Mouse (Mus musculus) testis, adult 2 months (tissue): ENCODE data around the gene Hoxd10. TPM values are rescaled to one million over a fixed set of nuclear protein-coding genes. Genes with fewer than 3 reads are reported as not detected.
A peak's percentile ranks its signal among the peaks of the same experiment; 100 is the strongest.

Experiments used
- H3K27ac ChIP-seq: fragments of 200-500 bp; 2 replicates; pipeline ENCODE4 v1.5.1; 2012; ENCODE audit warnings: low read depth, low read length; ENCODE audit not compliant: control insufficient read depth, insufficient read depth
- H3K27me3 ChIP-seq: fragments of 200-500 bp; 2 replicates; pipeline ENCODE4 v1.6.1; 2012; ENCODE audit warnings: mild to moderate bottlenecking, low read length, moderate library complexity; ENCODE audit not compliant: control insufficient read depth, insufficient read depth
- H3K36me3 ChIP-seq: fragments of 200-500 bp; 2 replicates; pipeline ENCODE4 v1.6.1; 2012; ENCODE audit warnings: mild to moderate bottlenecking, low read length; ENCODE audit not compliant: control insufficient read depth, insufficient read depth
- H3K4me1 ChIP-seq: fragments of 200-500 bp; 2 replicates; pipeline ENCODE4 v1.6.1; 2012; ENCODE audit warnings: low read length; ENCODE audit not compliant: control insufficient read depth, insufficient read depth
- H3K4me3 ChIP-seq: fragments of 200-500 bp; 2 replicates; pipeline ENCODE4 v1.5.1; 2012; ENCODE audit warnings: low read depth, mild to moderate bottlenecking, low read length, moderate library complexity, mixed read lengths; ENCODE audit not compliant: control insufficient read depth
- CTCF ChIP-seq: fragments of 200-500 bp; IDR thresholded peaks from 2 replicates; pipeline ENCODE4 v1.5.1; 2012; ENCODE audit warnings: low read depth, mild to moderate bottlenecking, inconsistent platforms, low read length, moderate library complexity; ENCODE audit not compliant: control insufficient read depth, insufficient read depth, insufficient replicate concordance
- POLR2A ChIP-seq: fragments of 200-500 bp; IDR thresholded peaks from 2 replicates; pipeline ENCODE4 v1.6.1; 2012; ENCODE audit warnings: low read depth, mild to moderate bottlenecking, inconsistent platforms, low read length, moderate library complexity; ENCODE audit not compliant: control insufficient read depth
- polyA plus RNA-seq: library from polyadenylated mRNA; depleted of rRNA; stranded (reverse); fragments of >200 nt; gene quantifications from 2 replicates; pipeline ENCODE4 v1.2.3, GENCODE M21; 2012

Gene Hoxd10
- polyA plus RNA-seq, 1 experiment, result 0.73 TPM

- Histone ChIP-seq H3K4me1 (peaks cover 10% of the 10 kb centered on the region), H3K36me3 (no peaks in the 10 kb centered on the region), H3K27ac (peak overlapping the region; percentile 78), H3K27me3 (peaks cover 18% of the 10 kb centered on the region), H3K4me3 (peak overlapping the region; percentile 69)
- no peak for TF ChIP-seq CTCF
- no peak for TF ChIP-seq POLR2A
Observed at GRCm38 (mm10) chr2:74692808-74693431, 1.2 kb downstream of the Hoxd10 start.

GRCm38 (mm10) chr2:74693432-74693827, 1.7 kb downstream of the Hoxd10 start:
- Histone ChIP-seq H3K4me1 (peaks cover 14% of the 10 kb centered on the region), H3K36me3 (no peaks in the 10 kb centered on the region), H3K27me3 (peaks cover 18% of the 10 kb centered on the region), H3K27ac (peak overlapping the region; percentile 78), H3K4me3 (peak overlapping the region; percentile 69)
- no peak for TF ChIP-seq POLR2A
- TF ChIP-seq CTCF, result no peak

DNA sequence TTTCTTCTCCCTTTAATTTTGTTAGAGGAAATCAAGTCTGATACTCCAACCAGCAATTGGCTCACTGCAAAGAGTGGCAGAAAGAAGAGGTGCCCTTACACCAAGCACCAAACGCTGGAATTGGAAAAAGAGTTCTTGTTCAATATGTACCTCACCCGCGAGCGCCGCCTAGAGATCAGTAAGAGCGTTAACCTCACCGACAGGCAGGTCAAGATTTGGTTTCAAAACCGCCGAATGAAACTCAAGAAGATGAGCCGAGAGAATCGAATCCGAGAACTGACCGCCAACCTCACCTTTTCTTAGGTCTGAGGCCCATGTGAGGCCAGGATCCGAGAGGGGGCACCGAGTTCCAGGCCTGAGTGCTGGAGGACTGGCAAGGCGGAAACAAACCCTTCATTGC, 2.3 kb downstream of the Hoxd10 start:
- peak overlapping the region; percentile 43; the same call in 1 of the 2 replicates for H3K4me3 ChIP-seq
- peaks cover 16% of the 10 kb centered on the region for H3K4me1 ChIP-seq
- H3K27me3 ChIP-seq, result peaks cover 17% of the 10 kb centered on the region
- H3K36me3 ChIP-seq, result no peaks in the 10 kb centered on the region
- TF ChIP-seq CTCF (peak; percentile 39; the same call in 1 of the 2 replicates), POLR2A (no peak)
- no peak overlapping the region for H3K27ac ChIP-seq

- H3K27me3 ChIP-seq, result peaks cover 12% of the 10 kb centered on the region
- H3K4me1 ChIP-seq, result peaks cover 18% of the 10 kb centered on the region
- TF ChIP-seq POLR2A, result no peak
- H3K36me3 ChIP-seq, result no peaks in the 10 kb centered on the region
- H3K4me3 ChIP-seq, result no peak overlapping the region
- H3K27ac ChIP-seq, result no peak overlapping the region
Observed at GRCm38 (mm10) chr2:74695383-74695782, 3.7 kb downstream of the Hoxd10 start.

GRCm38 (mm10) chr2:74695813-74696430, 4.2 kb downstream of the Hoxd10 start:
- no peak for TF ChIP-seq CTCF
- TF ChIP-seq POLR2A, result no peak
- peaks cover 11% of the 10 kb centered on the region for H3K27me3 ChIP-seq

GRCm38 (mm10) chr2:74696442-74697335, 5.0 kb downstream of the Hoxd10 start:
- H3K36me3 ChIP-seq, result no peaks in the 10 kb centered on the region
- H3K27me3 ChIP-seq, result peaks cover 9% of the 10 kb centered on the region
- H3K4me1 ChIP-seq, result peaks cover 16% of the 10 kb centered on the region
- H3K27ac ChIP-seq, result peak overlapping the region; percentile 73
- TF ChIP-seq POLR2A, result no peak
- TF ChIP-seq CTCF, result no peak
- H3K4me3 ChIP-seq, result no peak overlapping the region

More at GRCm38 (mm10) chr2:74695813-74696430, 4.2 kb downstream of the Hoxd10 start:
- Histone ChIP-seq H3K4me1 (peaks cover 18% of the 10 kb centered on the region), H3K27ac (no peak overlapping the region), H3K36me3 (no peaks in the 10 kb centered on the region), H3K4me3 (no peak overlapping the region)

DNA sequence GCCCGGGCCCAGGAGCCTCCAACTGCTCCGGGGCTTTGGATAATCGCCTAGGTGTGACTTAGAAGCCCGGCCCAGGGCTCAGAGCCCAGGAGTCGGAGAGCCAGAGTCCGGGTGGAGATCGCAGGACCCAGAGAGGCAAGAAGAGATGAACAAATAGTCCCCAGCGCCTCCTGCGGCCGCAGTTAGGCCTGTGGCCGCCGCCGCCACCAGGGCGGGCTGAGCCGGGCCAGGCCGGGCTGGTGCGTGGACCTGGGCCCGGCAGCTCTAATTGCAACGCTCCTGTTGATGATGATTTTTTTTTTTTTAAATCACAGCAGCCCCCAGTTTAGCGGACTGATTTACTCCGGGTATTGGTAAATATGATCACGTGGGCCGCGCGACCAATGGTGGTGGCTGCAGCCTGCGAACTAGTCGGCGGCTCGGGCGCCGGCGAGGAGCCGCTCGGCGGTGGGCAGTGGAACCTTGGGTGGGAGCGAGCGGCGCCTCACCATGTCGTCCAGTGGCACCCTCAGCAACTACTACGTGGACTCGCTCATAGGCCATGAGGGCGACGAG, 5.9 kb downstream of the Hoxd10 start, which contains the start of gene Hoxd9:
TSS of gene Hoxd9 (plus strand) at position 161 of the 555 bp plus-strand sequence.
- Histone ChIP-seq H3K27me3 (peaks cover 5% of the 10 kb centered on the region), H3K4me1 (peaks cover 16% of the 10 kb centered on the region), H3K36me3 (no peaks in the 10 kb centered on the region), H3K4me3 (peak within 1 kb of the TSS; percentile 53), H3K27ac (peak within 1 kb of the TSS; percentile 73)
- TF ChIP-seq POLR2A (no peak), CTCF (no peak)
